Mouse (Mus musculus) urinary bladder, adult 2 months (tissue): Measurements from ENCODE around the gene Olfr1358. TPM values are rescaled to one million over a fixed set of nuclear protein-coding genes. Genes with fewer than 3 reads are reported as not detected.
"Not testable (repeated sequence)": the region's sequence is repeated elsewhere in the genome, so short reads cannot be mapped to it uniquely, and the experiment has no call there.

Experiments used
- DNase-seq: peaks from one replicate; pipeline ENCODE4 v3.0.0; 2022; ENCODE audit warnings: low spot score
- polyA plus RNA-seq: library from polyadenylated mRNA; depleted of rRNA; stranded (reverse); fragments of >200 nt; gene quantifications from 2 replicates; pipeline ENCODE4 v1.2.3, GENCODE M21; 2012; rRNA removed

The Olfr1358 gene
- not detected in 2 replicates for polyA plus RNA-seq

DNA sequence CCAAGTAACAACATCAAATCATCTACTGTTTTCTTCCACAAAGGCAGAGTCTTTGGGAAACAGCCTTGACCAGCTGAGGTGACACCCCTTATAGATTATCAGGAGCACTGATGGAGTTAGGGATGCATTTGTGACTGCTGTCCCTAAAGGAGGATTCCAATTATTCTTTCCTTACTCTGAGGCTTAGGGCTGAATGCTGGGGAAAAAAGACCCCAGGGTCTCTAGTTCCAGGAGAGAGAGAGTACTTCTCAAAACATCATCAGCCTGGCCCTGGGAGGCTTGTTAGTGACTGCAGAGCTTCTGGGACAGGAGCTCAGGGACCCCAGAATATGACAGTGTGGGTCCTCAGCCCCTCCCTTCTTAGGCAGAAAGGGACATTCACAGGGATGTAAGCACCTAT, at the start of gene Olfr1358:
Olfr1358 (plus strand) TSS at position 301 of the 400 bp plus-strand sequence.
- no peak for DNase-seq

- no peak for DNase-seq
These were observed 49.4 kb upstream of the Olfr1358 start for GRCm38 (mm10) chr10:78467761-78468310.

- DNase-seq = no peak
These were observed 46.5 kb upstream of the Olfr1358 start for GRCm38 (mm10) chr10:78470582-78471313.

- no peak for DNase-seq
These were observed 45.2 kb upstream of the Olfr1358 start for GRCm38 (mm10) chr10:78472046-78472445.

DNA sequence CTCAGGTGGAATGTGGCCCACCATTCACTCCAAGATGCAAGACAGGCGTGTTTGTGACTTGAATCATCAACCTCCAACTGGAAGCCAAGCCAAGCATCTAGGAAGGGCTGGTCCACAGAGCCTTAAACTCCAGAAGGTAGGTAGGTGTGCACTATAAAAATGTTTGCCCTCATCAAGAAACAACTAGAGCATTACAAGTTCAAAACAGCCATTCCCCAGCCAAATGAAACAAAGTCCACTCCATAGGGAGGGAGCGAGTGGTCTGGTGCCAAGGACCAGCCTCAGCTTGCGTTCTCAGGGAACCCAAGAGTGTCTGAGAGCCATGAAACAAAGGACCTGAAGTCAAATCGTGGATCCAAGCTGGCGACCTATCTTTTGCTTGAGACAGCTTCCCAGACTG, 43.8 kb upstream of the Olfr1358 start:
- DNase-seq = no peak

- no peak for DNase-seq
These were observed 42.5 kb upstream of the Olfr1358 start for GRCm38 (mm10) chr10:78474759-78475158.

DNA sequence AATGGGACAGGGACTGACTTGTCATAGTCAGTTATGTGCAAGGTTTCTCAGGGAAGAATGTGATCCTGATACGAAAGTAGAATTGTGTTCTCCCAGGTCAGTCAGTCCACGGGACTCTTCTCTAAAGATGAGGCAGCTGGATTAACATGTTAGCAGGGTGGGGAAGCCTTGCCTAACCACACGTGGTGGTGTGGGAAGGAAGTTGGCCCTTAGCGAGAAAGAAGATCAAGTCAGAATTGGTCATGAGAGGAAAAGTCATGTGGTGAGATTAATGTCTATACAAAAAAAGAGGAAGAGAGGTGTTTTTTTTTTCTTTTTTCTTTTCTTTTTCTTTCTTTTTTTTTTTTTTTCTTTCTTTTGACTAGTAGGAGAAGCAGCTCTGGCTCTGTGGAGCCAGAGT, 40.4 kb upstream of the Olfr1358 start:
- DNase-seq = no peak

DNA sequence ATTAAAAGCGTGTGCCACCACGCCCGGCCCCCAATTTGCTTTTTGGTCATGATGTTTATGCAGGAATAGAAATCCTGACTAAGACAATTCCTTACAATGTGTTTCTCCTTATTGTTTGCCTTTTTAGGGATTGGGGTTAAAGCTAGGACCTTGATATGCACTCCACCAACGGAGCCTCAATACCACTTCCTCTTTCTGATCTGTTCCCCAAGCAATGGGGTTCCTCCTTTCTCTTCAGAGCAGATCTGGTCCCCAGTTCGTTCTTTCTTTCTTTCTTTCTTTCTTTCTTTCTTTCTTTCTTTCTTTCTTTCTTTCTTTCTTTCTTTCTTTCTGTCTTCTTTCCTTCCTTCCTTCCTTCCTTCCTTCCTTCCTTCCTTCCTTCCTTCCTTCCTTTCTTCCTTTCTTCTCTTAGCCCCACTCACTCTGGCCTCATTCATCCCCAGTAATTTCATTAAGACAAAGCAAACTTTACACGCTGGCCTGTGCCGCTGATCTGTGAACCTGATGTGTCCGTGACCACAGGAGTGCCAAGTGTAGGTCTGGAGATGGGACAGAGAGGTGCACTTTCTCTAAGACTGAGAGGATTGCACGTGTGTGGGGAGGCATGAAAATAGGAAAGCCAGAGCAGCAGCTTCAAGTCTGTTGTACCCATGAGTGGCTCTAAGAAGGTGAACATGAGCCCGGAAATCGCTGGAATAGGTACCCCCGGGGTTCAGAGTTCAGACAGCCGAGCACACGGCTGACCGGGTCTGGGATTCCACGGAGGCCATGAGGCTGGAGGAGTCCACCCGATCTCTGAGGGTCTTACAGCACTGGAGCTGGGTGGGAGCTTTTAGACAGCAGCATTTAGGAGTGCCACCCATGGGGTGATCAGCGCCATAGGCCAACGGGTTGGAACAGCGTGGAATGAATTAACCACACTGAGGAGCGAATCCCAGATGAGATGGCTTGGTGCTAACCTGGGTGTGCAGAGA, 36.0 kb upstream of the Olfr1358 start:
- DNase-seq = no peak

- DNase-seq = no peak
These were observed 35.2 kb upstream of the Olfr1358 start for GRCm38 (mm10) chr10:78481928-78482499.

DNA sequence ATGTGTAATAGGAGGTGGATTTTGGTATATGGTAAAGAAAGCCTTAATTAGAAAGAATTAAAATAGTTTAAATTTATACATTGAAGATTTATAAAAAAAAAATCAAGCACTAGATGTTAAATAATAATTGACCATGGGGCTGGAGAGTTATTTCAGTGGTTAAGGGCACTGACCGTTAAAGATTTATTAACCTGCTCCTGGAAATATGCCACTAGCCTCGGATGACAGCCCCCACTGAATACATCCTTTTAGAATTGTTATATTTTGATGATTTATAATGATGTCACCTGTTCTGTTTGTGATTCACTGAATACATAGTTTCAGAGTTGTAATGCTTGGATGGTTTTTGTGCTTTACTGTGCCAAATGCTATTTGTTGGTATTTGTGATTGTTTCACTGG, 31.9 kb upstream of the Olfr1358 start:
- DNase-seq = not testable (repeated sequence)

DNA sequence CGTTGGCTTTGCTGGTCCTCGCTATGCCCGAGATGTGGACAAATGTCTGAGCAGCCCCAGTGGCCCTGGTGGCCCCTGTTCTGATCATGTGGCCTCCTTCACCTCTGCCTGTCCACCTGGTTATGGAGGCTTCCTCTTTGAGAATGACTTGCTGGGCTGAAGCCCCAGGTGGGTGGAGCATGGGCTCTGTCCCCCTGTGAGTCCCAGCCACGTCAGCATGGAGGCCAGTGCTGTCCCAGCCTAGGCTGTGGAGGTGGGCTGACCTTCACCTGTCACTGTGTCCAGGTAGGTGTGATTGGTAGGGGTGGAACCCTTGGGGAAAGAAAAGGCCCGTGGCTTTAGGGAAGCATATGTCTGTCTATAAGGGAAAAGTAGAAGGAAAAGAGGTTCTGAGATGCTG, 30.4 kb upstream of the Olfr1358 start:
- no peak for DNase-seq

- peak; percentile 70 for DNase-seq
These were observed 29.7 kb upstream of the Olfr1358 start for GRCm38 (mm10) chr10:78487431-78488086.

DNA sequence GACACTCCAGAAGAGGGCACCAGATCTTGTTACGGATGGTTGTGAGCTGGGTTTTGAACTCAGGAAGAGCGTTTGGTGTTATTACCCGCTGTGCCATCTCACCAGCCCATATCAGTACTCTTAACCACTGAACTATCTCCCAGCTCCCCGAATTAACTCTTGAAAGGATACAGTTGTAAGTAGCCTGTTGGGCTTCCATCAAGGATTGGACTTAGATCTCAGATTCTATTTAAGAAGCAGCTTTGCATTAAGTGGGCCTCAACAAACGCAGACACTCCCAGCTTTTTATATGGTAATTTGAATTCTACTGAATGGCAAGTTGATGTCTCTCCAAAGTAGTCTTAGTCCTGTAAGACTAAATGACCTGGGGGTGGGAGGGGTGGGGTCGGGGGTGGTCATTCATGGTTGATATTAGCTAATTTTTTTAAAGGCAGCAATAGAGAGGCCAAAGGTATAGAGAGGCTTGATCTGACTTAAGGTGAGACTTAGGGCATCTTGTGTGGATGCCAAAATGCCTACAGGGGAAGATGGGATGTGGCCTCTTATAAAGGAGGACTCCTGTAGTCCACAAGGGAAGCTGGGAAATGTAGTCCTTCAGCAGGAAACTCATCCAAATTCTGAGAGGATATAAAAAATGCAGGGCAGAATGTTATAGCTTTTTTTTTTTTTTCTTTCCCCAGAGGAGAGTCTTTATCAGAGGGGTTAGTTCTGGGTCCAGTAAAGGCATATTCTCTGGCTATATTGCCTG, 14.1 kb upstream of the Olfr1358 start:
- DNase-seq = no peak

- DNase-seq = no peak
These were observed 2.6 kb downstream of the Olfr1358 start for GRCm38 (mm10) chr10:78519792-78520191.

DNA sequence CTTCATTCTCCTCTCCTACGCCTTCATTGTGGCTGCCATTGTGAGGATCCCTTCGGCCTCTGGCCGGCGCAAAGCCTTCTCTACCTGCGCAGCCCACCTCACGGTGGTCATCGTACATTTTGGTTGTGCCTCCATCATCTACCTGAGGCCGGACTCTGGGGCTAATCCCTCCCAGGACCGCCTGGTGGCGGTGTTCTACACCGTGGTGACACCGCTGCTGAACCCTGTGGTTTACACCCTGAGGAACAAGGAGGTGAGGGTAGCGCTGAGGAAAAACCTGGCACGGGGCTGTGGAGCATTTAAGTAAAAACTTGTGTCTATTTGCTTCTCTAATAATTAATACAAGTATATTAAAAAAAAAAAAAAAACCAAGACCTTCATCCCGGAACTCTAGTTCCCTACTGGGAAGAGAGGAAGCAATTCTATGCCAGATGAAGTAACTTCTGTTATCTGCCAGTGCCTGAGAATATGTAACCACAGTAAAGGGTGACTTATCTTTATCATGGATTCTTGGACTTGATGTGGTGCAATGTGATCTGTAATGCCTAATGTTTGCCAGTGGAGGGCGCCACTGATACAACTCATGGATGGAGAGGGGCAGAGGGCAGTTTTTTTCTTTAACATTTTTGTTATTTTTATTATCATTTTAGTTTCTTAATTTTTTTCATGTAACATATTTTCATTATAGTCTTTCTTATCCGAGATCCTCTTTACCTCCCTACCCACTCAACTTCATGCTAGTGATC, 3.2 kb downstream of the Olfr1358 start:
- DNase-seq = no peak

GRCm38 (mm10) chr10:78525071-78525470, 7.8 kb downstream of the Olfr1358 start:
- DNase-seq = not testable (repeated sequence)

DNA sequence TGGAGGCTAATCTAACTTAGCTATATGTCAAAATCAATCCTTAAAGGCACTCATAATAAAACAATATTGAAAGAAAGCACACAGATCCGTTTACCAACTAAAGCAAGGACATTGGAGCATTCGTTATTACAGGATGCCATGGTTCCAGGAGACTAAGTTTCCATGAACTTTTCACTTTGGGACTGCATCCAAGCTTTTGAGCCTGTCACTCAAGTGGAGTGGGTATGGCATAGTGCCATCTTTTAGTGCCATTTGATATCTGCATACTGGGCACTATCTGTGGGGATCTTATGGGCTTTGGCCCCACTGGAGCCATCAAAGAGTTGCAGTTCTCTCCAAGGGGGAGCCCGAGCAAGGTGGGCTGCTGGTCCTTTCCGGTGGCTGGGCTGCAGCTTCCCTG, 8.3 kb downstream of the Olfr1358 start:
- no peak for DNase-seq

DNA sequence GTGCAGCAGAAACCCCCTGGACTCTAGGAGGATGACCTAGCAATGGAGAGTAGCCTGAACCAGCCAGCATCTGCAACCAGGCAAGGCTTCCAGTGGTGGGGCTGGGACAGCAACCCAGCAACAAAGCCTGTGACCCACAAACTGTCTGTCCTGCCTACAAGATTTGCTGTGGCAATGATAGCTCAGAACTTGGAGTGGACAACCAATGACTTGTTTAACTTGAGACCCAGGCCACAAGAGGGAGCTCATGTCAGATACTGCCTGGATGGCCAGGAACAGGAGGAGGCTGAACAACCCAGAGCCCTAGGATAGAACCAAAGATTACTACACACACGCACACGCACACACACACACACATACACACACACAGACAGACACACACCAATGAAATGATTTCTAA, 23.7 kb downstream of the Olfr1358 start:
- no peak for DNase-seq

GRCm38 (mm10) chr10:78565070-78565469, 47.8 kb downstream of the Olfr1358 start:
- no peak for DNase-seq

DNA sequence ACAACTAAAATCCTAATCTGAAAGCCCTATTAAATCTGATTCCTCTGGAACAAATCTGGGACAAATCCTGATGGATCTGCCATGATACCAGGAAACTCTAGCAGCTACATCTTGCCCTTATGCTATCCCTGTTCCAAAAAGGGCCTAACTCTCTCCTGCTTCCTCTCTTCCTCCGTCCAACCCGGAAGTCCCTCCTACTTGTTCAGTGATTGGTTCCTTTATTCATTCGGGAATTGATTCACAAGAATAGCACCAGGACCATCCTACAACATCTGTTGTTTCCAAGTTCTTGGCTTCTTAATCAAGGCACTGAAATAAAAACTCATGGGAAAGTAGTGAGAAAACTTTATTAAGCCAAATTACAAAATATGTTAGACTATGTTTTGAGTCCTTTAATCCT, 52.0 kb downstream of the Olfr1358 start:
- DNase-seq = no peak
